Mouse (Mus musculus) mouse trophoblast stem cell (cell line): ENCODE data around the gene Antxr2.

Source experiments
- in situ Hi-C, 2 experiments: fragments of 300-500 bp; cut with MseI, MboI; formaldehyde crosslinking; loops; 2 replicates in 1 of 2; 3 replicates in 1 of 2; pipeline ENCODE4 v1.15.1; 2025

Gene Antxr2

GRCm38 (mm10) chr5:97913901-97914300 lies 116.9 kb downstream of the Antxr2 start:
- in situ Hi-C loops, result loop anchor here in 1 of 2 experiments (25.0 kb wide), 1 partner anchor 777 kb away; no protein-coding TSS in a partner anchor

- in situ Hi-C loops, result loop anchor here in 1 of 2 experiments (25.0 kb wide), 1 partner anchor 770 kb away; no protein-coding TSS in a partner anchor
Measured at GRCm38 (mm10) chr5:97907482-97907881, 123.4 kb downstream of the Antxr2 start.

GRCm38 (mm10) chr5:97906537-97907266 lies 124.1 kb downstream of the Antxr2 start:
- in situ Hi-C loops, result loop anchor here in 1 of 2 experiments (25.0 kb wide), 1 partner anchor 769 kb away; no protein-coding TSS in a partner anchor

- in situ Hi-C loops, result loop anchor here in 1 of 2 experiments (25.0 kb wide), 1 partner anchor 769 kb away; no protein-coding TSS in a partner anchor
Measured at GRCm38 (mm10) chr5:97905856-97906255, 125.0 kb downstream of the Antxr2 start.

- in situ Hi-C loops, result loop anchor here in 1 of 2 experiments (25.0 kb wide), 1 partner anchor 764 kb away; no protein-coding TSS in a partner anchor
Measured at GRCm38 (mm10) chr5:97901096-97901495, 129.7 kb downstream of the Antxr2 start.

GRCm38 (mm10) chr5:97899321-97899720 lies 131.5 kb downstream of the Antxr2 start:
- in situ Hi-C loops, result no loop called here

- in situ Hi-C loops, result no loop called here
Measured at GRCm38 (mm10) chr5:97885427-97885826, 145.4 kb downstream of the Antxr2 start.

- in situ Hi-C loops, result no loop called here
Measured at GRCm38 (mm10) chr5:97884110-97884509, 146.7 kb downstream of the Antxr2 start.

GRCm38 (mm10) chr5:97881421-97881820 lies 149.4 kb downstream of the Antxr2 start:
- in situ Hi-C loops, result no loop called here

- in situ Hi-C loops, result no loop called here
Measured at GRCm38 (mm10) chr5:97880115-97880514, 150.7 kb downstream of the Antxr2 start.

GRCm38 (mm10) chr5:97878871-97879270 lies 152.0 kb downstream of the Antxr2 start:
- in situ Hi-C loops, result no loop called here

- in situ Hi-C loops, result no loop called here
Measured at GRCm38 (mm10) chr5:97878215-97878794, 152.5 kb downstream of the Antxr2 start.

GRCm38 (mm10) chr5:97876895-97877294 lies 153.9 kb downstream of the Antxr2 start:
- in situ Hi-C loops, result no loop called here

GRCm38 (mm10) chr5:97867921-97868320 lies 162.9 kb downstream of the Antxr2 start:
- in situ Hi-C loops, result no loop called here

- in situ Hi-C loops, result no loop called here
Measured at GRCm38 (mm10) chr5:97866975-97867374, 163.9 kb downstream of the Antxr2 start.

GRCm38 (mm10) chr5:97857101-97857500 lies 173.7 kb downstream of the Antxr2 start:
- in situ Hi-C loops, result no loop called here

GRCm38 (mm10) chr5:97851981-97852748 lies 178.7 kb downstream of the Antxr2 start:
- in situ Hi-C loops, result no loop called here

- in situ Hi-C loops, result no loop called here
Measured at GRCm38 (mm10) chr5:97847204-97847895, 183.5 kb downstream of the Antxr2 start.

GRCm38 (mm10) chr5:97846503-97846902 lies 184.3 kb downstream of the Antxr2 start:
- in situ Hi-C loops, result no loop called here

- in situ Hi-C loops, result no loop called here
Measured at GRCm38 (mm10) chr5:97842016-97842415, 188.8 kb downstream of the Antxr2 start.

- in situ Hi-C loops, result no loop called here
Measured at GRCm38 (mm10) chr5:97839924-97840279, 190.9 kb downstream of the Antxr2 start.
